Mouse (Mus musculus) liver, embryonic 14 days (tissue): ENCODE data around the gene Slc24a1. TPM values are rescaled to one million over a fixed set of nuclear protein-coding genes. Genes with fewer than 3 reads are reported as not detected.

Source experiments
- polyA plus RNA-seq: library from polyadenylated mRNA; depleted of rRNA; stranded (reverse); fragments of >200 nt; gene quantifications from 2 replicates; pipeline ENCODE4 v1.2.3, GENCODE M21; 2012; rRNA removed

Gene Slc24a1
- polyA plus RNA-seq = 0.03 TPM in 2 replicates

GRCm38 (mm10) chr9:64951161-64951657 lies at the start of gene Slc24a1:
TSS of gene Slc24a1 (minus strand) at chr9:64951607.

GRCm38 (mm10) chr9:64960117-64960977 lies 8.9 kb upstream of the Slc24a1 start, which contains the start of gene Ints14:
TSS of gene Ints14 (plus strand) at chr9:64960905.

Other genes starting within 250 kb of the Slc24a1 start
- gene Rab11a, start 213.8 kb downstream of the Slc24a1 start, polyA plus RNA-seq = 95.9 and 101 TPM in 2 replicates
- gene Dennd4a, start 140.3 kb downstream of the Slc24a1 start, polyA plus RNA-seq = 34.4 and 40.4 TPM in 2 replicates
- gene Ints14, start 9.3 kb upstream of the Slc24a1 start, polyA plus RNA-seq = 14.2 and 17.2 TPM in 2 replicates
- 22.8 and 27.1 TPM in 2 replicates for gene Hacd3, start 70.1 kb upstream of the Slc24a1 start, polyA plus RNA-seq
- gene Dpp8, start 80.8 kb upstream of the Slc24a1 start, polyA plus RNA-seq = 16.6 and 21.3 TPM in 2 replicates
- gene Igdcc4, start 149.9 kb upstream of the Slc24a1 start, polyA plus RNA-seq = 4.3 and 4.6 TPM in 2 replicates
- gene Igdcc3, start 189.6 kb upstream of the Slc24a1 start, polyA plus RNA-seq = 0.07 and 0.08 TPM in 2 replicates
- 4.0 and 5.9 TPM in 2 replicates for gene Parp16, start 243.7 kb upstream of the Slc24a1 start, polyA plus RNA-seq